Mouse (Mus musculus) spleen, postnatal 10 days (tissue): ENCODE results near the gene Wdfy2.
A peak's percentile ranks its signal among the peaks of the same experiment; 100 is the strongest.

ENCODE experiments used
- DNase-seq, 2 experiments: peaks; one replicate each; pipeline ENCODE4 v3.0.0; 2021 to 2022; ENCODE audit warnings: low spot score in 2 of 2

Gene Wdfy2

DNA sequence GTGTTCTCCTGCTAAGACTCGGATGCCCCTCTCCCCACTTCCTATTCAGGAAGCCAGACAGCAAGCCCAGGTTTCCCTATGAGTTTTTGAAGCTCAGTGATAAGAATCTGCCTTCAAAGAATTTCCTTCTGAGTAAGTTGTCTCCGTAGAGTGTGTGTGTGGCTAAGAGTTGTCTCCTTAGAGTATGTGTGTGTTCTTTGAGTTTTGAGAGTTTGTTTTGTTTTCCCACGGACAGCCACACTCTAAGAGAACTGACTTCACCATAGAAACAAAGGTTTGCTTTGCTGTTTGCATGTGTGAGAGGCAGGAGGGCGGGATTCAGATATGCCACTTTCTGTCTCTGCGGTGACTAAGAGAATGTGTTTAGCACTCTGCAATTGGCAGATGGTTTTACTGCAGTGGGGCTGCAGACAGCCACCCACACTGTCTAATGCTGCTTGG, 90.6 kb downstream of the Wdfy2 start:
- DNase-seq, result no peak

DNA sequence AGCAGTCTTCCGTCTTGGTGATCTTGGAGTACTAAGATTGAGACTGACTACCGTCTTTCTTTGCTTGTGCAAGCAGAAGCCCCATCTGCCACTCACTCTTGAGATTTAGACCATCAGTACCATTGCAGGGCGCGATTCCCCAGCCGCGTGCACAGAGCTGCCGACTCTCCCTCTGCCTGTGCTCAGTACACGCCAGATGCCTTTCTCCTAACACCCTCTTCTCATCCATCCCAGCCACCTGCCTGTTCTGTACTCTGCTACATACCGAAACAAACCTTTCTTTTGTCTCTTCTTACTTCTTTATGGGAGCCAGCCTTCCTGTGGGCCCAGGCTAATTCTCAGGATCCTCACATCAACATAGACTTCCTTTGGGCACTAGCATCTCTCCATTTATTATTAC, 97.9 kb downstream of the Wdfy2 start:
- no peak for DNase-seq

DNA sequence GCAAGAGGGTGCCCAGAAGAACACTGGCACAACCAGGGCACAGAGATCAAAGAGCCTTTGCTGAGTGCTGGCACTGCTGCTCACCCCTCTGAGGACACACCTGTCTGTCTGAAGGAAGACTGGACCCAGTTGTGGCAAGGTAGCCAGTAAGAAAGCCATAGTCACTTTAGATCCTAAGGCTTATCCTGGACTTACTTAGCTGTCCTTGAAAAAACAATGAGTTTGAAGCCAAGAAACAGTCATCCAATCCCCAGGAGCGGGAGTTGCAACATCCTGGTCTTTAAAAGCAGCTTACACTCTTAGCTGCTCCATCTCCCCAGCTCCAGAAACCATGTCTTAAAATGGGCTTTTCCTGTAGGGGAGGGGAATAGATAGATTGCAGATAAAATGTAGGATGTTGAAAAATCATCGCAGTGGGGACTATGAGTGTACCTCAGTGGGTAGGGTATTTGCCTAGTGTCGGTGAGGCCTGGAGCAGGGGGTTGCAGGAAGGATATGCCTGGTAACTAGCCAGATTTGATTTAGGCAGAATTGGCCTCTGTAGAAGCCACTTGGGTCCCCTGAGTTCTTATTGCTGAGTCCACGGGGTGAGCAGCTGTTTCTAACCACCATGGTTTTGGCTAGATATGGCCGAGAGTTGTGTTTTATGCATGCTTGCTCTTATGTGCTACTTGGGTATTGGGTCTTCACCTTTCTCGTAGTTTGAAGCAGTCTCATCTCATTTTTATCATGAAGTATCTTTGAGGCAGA, 99.3 kb downstream of the Wdfy2 start:
- no peak for DNase-seq

DNA sequence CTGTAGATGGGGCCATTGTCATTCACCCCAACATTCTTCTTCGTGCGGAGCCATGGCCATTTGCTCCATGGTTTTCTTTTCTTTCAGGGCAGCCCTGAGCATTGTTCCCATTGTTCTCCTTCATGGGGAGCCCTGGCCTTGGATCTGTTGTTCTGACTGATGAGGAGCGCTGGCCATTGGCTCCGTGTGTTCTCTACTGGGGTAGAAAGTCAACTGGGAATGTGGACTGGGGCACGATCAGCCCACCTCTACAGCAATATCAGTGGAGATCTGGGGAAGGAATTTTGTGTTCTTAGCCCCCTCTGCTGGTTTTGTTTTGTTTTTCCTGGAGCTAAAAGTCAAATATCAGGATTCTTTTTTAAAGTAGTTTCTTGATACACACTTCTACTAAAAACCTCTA, 100.2 kb downstream of the Wdfy2 start:
- DNase-seq, result no peak

DNA sequence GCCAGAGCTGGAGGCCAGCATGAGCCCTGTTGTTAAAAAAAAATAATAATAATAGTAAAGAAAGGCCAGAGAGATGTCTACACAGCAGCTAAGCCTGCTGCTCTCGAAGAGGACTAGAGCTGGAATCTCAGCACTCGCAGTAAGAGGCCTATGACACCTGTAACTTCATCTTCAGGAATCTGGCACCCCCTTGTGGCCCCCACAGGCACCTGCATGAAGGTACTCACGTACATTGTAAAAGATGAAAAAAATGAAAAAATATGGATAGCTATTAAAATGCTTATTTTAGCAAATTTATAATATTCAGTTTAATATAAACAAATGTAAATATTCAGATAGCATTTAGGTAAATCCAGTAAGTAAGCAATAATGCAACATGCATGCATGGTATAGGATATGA, 102.0 kb downstream of the Wdfy2 start:
- peak in 1 of 2 experiments; percentile 32 for DNase-seq

DNA sequence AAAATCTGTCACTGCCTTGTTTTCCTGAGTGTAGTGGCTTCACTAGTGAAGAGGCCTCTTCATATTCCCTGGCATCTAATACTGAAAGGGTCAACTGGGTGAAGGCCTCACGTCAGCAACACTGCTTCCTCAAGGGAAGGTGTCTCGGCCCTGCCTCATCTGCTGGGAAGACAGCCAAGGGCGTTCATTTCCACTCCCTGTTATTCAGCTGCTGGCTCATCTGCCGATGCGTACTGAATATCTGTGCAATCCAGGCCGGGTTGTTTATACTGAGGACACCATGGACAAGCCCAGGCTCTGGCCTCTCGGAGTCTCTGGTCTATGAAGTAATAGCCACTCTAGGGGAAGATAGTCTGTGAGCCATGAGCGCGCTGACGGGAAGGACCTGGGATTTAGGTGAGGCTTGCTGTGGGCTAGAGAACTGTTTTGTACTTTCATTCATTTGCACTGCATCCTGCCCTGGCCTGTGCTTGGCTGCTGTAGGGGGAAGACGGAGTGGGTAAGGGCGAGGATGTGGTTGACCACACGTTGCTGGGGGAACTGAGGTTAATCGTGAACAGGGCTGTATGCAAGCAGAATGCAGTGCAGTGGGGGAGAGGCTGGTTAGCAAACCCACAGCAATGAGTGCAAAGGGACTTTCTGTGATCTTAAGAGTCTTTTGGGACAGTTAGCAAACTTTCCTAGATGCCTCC, 103.1 kb downstream of the Wdfy2 start:
- peak in 1 of 2 experiments; percentile 59 for DNase-seq

DNA sequence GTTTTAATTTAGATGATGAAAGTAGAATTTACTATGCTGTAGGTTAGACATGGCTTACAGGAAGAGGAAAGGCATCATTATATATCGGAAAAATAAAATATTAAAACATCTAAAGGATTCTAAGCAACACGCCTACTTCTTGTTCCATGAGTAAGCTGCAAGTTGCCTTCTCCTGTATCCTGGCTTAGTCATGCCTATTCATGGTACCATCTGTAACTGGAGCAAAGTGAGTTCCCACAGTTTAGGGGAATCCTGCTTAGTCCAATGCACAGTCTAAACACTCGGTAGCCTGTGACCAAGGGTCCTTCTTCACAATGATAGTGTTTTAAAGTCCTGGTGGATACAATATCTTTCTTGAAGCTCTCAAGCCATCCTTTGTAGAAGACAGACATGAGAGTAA, 109.3 kb downstream of the Wdfy2 start:
- no peak for DNase-seq

DNA sequence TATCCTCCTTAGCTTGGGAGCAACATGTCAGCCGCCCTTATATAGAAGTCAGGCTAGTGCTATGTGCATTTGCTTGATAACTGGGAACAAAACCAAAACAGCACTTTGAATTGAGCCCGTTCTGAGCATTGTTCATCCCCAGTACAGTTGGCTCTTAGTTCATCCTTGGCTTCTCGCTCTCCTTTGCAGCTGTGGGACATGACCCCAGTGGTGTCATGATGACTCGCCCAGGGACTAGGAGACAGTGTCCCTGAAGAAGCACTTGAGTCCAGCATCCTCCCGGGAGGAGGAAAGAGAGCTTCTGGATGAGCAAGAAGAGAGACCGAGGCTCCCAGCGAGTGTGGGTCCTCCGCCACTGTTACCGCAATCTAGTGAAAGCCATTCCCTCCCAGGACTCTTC, 118.6 kb downstream of the Wdfy2 start:
- no peak for DNase-seq

DNA sequence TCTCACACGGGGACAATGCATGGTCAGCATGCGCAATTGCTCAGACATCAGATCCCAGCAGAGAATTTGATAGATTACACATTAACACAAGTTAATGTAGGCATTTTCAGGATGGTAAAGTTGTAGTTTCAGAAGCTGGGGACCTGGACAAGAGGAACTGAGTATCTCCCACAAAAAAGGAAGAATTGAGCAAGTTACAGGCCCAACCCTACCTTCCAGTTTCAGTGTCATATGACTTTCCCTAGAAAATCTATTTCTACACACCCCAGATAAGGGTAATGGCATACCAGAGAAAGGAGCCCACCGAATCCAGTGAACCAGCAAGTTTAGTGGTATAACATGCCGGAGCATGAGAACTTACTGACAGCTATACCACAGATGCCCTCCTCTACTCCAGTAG, 126.2 kb downstream of the Wdfy2 start:
- no peak for DNase-seq

DNA sequence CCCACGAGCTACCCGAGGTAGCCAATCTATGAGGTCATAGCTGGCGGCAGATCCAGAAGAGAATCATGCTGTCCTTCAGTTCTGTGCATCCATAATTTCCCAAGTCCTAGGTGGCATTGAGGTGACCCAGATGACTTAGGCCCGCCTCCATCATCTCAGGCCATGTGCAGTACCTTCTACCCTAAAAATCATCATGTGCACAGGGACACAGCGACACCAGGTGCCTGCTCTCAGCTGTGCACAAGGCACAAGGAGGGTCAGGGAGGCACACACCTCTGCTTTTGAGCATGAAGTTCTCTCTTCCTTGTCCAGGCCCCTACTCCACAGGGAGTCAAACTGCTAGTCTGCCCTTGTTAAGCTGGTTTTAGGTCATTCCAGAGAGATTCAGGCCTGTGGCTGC, 127.9 kb downstream of the Wdfy2 start:
- DNase-seq, result no peak

DNA sequence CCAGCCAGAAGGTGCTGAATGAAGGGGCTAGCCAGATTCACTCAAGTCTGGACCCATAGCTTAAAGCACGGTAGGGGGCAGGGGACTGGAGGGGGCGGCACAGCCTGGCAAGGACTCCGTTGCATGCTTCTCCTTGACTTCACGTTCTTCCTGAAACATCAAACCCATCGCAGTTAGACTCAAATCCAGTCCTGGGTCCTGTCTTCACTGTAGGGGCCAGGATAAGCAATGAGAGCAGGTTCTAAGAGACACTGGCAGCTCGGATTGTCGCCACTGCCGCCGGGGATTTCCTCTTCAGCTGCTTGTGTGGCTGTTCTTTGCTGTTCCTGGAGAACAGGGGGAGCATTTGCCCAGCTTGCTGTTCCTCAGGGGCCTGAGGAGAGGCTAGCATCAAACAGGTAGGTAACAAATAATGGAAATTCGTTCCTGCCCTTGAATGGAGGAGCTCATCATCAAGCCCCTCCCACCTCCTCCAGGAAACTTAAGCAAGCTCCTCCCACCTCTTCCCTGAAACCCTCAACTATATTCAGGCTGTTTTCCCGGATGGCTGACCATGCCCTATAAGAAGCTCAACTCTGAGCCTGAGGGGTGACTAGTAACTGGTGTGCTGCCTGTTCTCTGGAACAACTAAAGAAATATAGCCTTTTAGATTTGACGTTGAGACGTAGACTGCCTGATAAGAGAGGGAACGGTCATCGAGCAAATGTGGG, 128.5 kb downstream of the Wdfy2 start:
- DNase-seq, result no peak

DNA sequence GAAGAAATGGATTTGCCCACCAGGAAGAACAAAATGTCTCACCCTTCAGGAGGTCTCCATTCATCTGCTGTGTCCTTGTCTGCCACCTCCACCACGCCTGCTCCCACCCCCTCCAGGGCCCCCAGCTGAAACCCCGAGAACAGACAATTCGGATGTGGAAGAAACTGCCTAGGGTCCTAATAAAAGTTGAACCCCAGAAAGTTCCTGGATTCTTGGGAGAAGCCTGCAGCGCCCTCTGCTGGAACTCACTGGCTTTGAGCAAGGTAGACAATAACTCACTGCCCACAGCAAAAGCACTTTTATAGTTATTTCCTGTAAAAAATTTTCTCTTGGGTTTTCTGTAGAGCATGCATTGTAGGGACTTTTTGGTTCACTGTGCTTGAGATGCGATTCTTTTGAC, 137.6 kb downstream of the Wdfy2 start:
- DNase-seq, result peak; percentile 38 to 72

DNA sequence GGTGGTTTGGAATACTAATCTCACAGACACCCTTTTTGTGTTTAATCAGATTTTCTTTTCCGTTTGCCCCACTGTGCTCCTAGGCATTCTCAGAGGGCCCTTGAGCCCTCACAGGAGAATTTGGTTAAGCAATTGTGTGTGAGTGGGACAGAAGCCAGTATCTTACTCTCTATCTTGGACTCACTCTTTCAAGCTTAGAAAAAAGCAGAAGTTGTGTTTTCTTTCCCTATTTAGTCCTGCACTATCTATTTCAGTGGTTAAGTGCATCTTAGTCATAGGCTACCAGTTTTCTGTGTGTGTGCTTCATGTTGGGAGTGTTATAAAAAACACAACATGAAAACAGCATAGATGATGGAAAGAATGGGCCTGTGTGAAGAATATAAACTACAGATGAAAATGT, 142.3 kb downstream of the Wdfy2 start:
- DNase-seq, result no peak

DNA sequence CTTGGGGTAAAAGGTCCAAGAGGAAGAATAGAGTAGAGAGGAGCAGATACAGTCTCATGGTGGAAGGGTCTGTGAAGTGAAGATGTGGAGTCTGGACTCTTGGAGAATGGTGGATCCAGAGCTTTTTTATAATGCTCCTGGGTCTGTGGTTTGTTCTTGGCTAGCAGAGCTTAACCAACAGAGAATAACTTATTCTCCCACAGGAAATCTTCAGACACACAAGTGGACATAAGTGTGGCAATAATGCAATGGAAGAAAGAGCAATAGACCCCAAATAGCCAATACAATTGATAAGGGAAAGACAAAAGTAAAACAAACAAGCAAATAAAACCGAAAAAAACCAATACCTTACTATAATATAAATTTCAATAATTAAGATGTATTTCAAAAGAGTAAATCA, 146.9 kb downstream of the Wdfy2 start, which contains the start of gene Defb48:
TSS of gene Defb48 (minus strand) at position 101 of the 400 bp plus-strand sequence.
- no peak for DNase-seq

DNA sequence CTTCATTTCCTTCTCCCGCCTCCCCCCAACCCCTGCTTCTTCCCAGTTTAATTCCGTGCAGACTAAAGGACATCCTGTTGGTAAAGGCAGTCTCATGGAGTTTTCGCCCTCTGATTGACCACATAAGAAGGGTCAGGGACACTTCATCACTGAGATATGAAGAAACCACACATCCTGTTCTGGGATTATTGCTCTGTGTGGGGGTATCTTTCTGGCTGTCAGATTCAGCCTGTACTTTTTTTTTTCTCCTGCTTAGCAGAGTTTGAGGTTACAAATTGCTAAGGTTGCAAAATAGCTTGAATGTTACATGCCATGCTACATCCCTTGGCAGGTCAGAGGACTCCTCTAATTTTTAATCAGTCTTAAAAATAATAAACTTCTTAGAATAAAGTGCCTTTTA, 153.8 kb downstream of the Wdfy2 start:
- no peak for DNase-seq

DNA sequence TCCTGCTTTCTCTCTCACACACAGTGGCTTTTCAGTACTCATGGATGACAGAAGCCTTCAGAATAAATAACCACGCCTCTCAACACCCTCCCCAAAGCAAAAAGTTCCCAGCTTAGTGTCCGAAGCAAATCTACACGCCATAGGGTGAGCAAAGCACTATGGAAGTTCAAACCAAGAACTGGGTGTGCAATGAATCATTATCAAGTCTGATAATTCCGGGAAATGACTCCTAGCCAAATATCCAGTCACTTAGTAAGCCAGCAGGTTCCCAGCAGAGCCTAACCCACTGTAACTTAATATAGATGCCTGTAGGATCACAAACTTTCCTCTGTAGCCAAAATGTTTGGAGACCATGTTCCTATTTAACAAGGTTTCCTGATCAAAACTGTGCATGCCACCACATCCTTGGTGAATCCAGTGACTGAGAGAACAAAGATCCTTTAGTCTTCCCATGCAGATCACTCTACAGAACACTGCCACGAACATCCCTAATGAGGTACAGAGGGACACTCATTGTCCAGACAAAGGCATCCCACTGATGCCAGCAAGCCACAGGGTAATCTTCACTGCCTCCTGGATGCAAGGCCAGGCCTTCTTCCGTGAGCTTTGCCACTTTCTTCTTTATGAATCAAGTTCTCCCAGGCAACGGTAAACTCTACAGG, 154.5 kb downstream of the Wdfy2 start:
- no peak for DNase-seq

DNA sequence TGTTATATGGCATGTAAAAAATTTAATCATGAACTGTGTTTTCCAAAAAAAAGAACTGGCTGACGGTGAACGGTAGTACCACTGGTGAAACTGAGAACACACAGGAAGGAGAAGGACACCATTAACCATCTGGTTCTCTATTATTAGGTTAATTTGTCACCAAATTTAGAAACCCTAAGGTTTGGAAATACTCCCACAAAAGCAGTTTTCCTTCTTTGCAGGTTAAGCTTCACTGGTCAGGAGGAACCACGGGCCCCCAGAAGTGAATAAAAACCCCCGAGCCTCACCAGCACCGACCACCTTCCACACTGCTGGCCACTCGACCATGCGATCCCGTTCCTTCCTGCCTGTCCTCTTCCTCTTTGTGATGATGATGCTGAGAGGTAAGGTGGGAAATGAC, 160.3 kb downstream of the Wdfy2 start, which contains the start of gene Defb47:
TSS of gene Defb47 (plus strand) at position 301 of the 400 bp plus-strand sequence.
- DNase-seq, result no peak

DNA sequence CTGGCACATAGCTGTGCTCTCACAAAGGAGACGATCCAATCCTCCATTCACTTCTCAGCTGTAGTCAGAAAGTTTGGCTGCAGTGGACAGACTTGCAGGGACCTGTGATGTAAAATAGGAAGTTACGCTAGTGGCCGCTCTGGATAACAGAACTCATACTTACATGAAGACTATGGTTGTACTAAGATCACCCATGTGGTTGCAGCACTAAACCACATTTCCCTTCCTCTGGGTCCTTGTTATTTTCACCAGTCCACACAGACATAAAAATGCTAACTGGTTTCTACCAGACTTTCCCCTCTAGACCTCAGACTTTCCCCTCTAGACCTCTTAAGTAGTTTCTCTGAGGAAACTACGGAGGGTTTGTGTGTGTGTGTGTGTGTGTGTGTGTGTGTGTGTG, 161.5 kb downstream of the Wdfy2 start:
- no peak for DNase-seq

DNA sequence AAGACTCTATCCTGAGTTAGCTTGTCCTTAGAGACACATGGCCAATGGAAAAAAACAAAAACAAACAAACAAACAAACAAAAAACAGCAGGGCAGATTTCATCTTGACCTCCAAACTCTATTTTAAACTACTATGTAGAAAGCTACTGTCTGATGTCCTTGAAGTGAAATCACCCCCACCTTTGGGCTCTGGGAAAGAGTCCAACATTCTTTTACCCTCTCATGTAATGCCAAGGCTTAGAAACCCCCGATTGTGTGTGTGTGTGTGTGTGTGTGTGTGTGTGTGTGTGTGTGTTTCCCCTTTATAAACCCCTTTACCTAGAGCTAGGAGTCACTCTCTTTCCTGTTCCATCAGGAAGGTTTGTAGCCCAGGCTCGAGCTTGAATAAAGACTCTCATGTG, 165.1 kb downstream of the Wdfy2 start:
- DNase-seq, result no peak
